Mouse (Mus musculus) embryonic fibroblast, embryonic 13.5 days (primary cell): ENCODE results near the gene Sh3rf1.

ENCODE experiments used
- CTCF ChIP-seq: IDR thresholded peaks from 2 replicates; pipeline ENCODE4 v1.5.1; 2011; ENCODE audit warnings: mild to moderate bottlenecking, control low read depth, low read length, moderate library complexity, borderline replicate concordance; ENCODE audit not compliant: insufficient read depth
- POLR2A ChIP-seq: IDR thresholded peaks from 2 replicates; pipeline ENCODE4 v1.6.1; 2011; ENCODE audit warnings: low read depth, mild to moderate bottlenecking, control low read depth, low read length, moderate library complexity

GRCm38 (mm10) chr8:61420166-61420565 is 196.5 kb downstream of the Sh3rf1 start:
- no peak for TF ChIP-seq POLR2A
- TF ChIP-seq CTCF, result no peak
